Mouse (Mus musculus) hindbrain, embryonic 10.5 days (tissue): ENCODE measurements around the gene Pde8a. TPM values are rescaled to one million over a fixed set of nuclear protein-coding genes. Genes with fewer than 3 reads are reported as not detected.
A peak's percentile ranks its signal among the peaks of the same experiment; 100 is the strongest.

Experiments
- DNase-seq: peaks from one replicate; pipeline ENCODE4 v3.0.0-alpha.2; 2017; ENCODE audit warnings: low spot score
- H3K27ac ChIP-seq: fragments of 300-500 bp; sonication (generic); 2 replicates; pipeline ENCODE4 v1.5.1; 2016; ENCODE audit warnings: mild to moderate bottlenecking, moderate library complexity
- H3K27me3 ChIP-seq: fragments of 300-500 bp; sonication (generic); 2 replicates; pipeline ENCODE4 v1.6.1; 2016; ENCODE audit warnings: mild to moderate bottlenecking; ENCODE audit not compliant: poor library complexity, insufficient read depth, severe bottlenecking
- H3K36me3 ChIP-seq: fragments of 300-500 bp; sonication (generic); 2 replicates; pipeline ENCODE4 v1.6.1; 2016; ENCODE audit warnings: mild to moderate bottlenecking, moderate library complexity
- H3K4me1 ChIP-seq: fragments of 300-500 bp; sonication (generic); replicated peaks from 2 replicates; pipeline ENCODE4 v1.6.1; 2016; ENCODE audit warnings: mild to moderate bottlenecking
- H3K4me3 ChIP-seq: fragments of 300-500 bp; sonication (generic); 2 replicates; pipeline ENCODE4 v1.5.1; 2016; ENCODE audit warnings: mild to moderate bottlenecking, moderate library complexity
- H3K9me3 ChIP-seq: fragments of 300-500 bp; sonication (generic); 2 replicates; pipeline ENCODE4 v1.6.1; 2016; ENCODE audit warnings: mild to moderate bottlenecking, moderate library complexity
- WGBS: fragments of 180-500 bp; shearing (Covaris S2); methylation state at CpG from one replicate; pipeline ENCODE4 v1.1.7; 2016; 5-methylcytosine and 5-hydroxymethylcytosine counted together
- polyA plus RNA-seq: library from polyadenylated mRNA; unstranded; fragments of >200 nt; fragmentation: Nextera tagmentation; extraction: Ambion mirVana; gene quantifications from 2 replicates; pipeline ENCODE4 v1.2.1, GENCODE M21; 2016

Pde8a gene
- polyA plus RNA-seq, 1 experiment from 2014 or later = 2.4 TPM

- DNase-seq = no peak
- H3K27ac ChIP-seq = no peak overlapping the region
- H3K4me1 ChIP-seq = peaks cover 15% of the 10 kb centered on the region
- 62% methylated on average over 7 of the region's 7 CpGs for WGBS
- no peak overlapping the region for H3K4me3 ChIP-seq
- no peaks in the 10 kb centered on the region for H3K9me3 ChIP-seq
- no peaks in the 10 kb centered on the region for H3K27me3 ChIP-seq
- H3K36me3 ChIP-seq = peaks cover 10% of the 10 kb centered on the region
Measured at GRCm38 (mm10) chr7:81348206-81348605, 134.8 kb downstream of the Pde8a start.

DNA sequence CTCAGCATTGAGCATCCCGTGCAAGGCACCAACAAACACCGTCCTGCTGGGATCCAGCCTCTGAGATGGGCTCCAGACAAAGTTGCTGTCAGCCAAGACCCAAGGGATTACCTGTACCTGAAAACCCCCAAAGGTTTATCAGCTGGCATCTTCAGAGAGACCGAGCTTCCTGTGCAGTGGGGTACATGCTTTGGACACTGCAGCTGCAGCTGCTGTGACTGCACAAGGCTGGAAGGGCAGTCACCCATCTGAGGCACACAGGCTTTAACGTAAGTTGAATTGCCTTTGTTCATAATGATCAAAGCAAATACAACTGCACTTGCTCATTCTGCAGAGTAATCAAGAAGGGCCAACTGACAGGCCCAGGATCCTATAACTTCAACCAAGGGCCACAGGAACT, 138.4 kb downstream of the Pde8a start:
- 81% methylated on average over 4 of the region's 4 CpGs for WGBS
- Histone ChIP-seq H3K4me3 (no peak overlapping the region), H3K9me3 (no peaks in the 10 kb centered on the region), H3K36me3 (no peaks in the 10 kb centered on the region), H3K27ac (no peak overlapping the region), H3K4me1 (no peaks in the 10 kb centered on the region), H3K27me3 (no peaks in the 10 kb centered on the region)
- DNase-seq = no peak

DNA sequence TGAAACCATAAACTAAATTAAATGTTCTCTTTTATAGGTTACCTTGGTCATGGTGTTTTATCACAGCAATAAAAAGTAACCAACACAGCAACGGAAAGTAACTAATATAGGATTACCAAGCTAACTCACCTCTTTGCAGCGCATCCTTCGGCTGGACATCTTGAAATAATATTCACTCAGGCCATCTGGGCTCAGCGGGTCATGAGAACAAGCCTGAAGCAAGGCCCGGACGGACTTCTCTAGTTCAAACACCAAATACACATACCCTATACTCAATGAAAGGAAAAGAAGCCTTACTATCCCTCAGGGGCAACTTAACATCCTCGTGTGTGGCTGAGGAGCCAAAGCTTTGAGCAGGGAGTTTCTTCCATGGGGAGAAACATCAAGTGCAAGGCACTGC, 142.3 kb downstream of the Pde8a start:
- H3K36me3 ChIP-seq = no peaks in the 10 kb centered on the region
- DNase-seq = no peak
- 0 out of 2 replicates have a peak, but pooled peaks cover 2% of the 10 kb centered on the region for H3K27me3 ChIP-seq
- H3K4me1 ChIP-seq = no peaks in the 10 kb centered on the region
- no peak overlapping the region for H3K27ac ChIP-seq
- H3K9me3 ChIP-seq = no peaks in the 10 kb centered on the region
- no peak overlapping the region for H3K4me3 ChIP-seq
- 81% methylated on average over 7 of the region's 7 CpGs for WGBS

- Histone ChIP-seq H3K27ac (no peak overlapping the region), H3K27me3 (0 out of 2 replicates have a peak, but pooled peaks cover 2% of the 10 kb centered on the region), H3K36me3 (no peaks in the 10 kb centered on the region), H3K4me3 (no peak overlapping the region), H3K9me3 (no peaks in the 10 kb centered on the region), H3K4me1 (no peaks in the 10 kb centered on the region)
- DNase-seq = no peak
- 79% methylated on average over 1 of the region's 1 CpGs for WGBS
Measured at GRCm38 (mm10) chr7:81356360-81356759, 143.0 kb downstream of the Pde8a start.

GRCm38 (mm10) chr7:81356975-81357374, 143.6 kb downstream of the Pde8a start:
- Histone ChIP-seq H3K27me3 (0 out of 2 replicates have a peak, but pooled peaks cover 2% of the 10 kb centered on the region), H3K4me1 (no peaks in the 10 kb centered on the region), H3K36me3 (no peaks in the 10 kb centered on the region), H3K9me3 (no peaks in the 10 kb centered on the region), H3K4me3 (no peak overlapping the region), H3K27ac (no peak overlapping the region)
- no peak for DNase-seq
- whole genome bisulfite sequencing = 81% methylated on average over 7 of the region's 7 CpGs

- Histone ChIP-seq H3K9me3 (no peaks in the 10 kb centered on the region), H3K27me3 (peaks cover 13% of the 10 kb centered on the region), H3K4me1 (peaks cover 12% of the 10 kb centered on the region), H3K27ac (no peak overlapping the region), H3K36me3 (no peaks in the 10 kb centered on the region), H3K4me3 (no peak overlapping the region)
- no peak for DNase-seq
- 80% methylated on average over 3 of the region's 3 CpGs for WGBS
Measured at GRCm38 (mm10) chr7:81367946-81368345, 154.6 kb downstream of the Pde8a start.

DNA sequence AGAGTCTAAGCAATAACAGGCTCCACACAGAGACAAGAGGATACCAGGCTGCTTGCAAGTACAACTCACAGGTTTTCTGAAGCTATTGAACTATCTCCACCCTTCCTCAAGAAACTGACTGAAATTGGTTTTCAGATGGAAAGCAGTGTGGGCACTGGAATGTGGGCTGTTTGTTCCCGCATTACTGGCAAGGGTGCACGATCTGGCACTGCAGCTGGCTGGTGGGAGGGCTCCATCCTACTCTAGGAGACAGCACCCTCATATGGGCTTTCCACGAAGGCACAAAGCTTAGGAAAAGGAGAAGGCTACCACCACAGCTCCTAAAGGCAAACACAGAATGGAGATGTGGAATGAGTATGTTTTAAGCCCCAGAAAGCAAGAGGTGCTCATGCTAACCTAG, 156.3 kb downstream of the Pde8a start:
- Histone ChIP-seq H3K27me3 (peaks cover 15% of the 10 kb centered on the region), H3K36me3 (no peaks in the 10 kb centered on the region), H3K27ac (no peak overlapping the region), H3K9me3 (no peaks in the 10 kb centered on the region), H3K4me3 (no peak overlapping the region), H3K4me1 (peaks cover 12% of the 10 kb centered on the region)
- WGBS = 68% methylated on average over 3 of the region's 3 CpGs
- no peak for DNase-seq

- no peak for DNase-seq
- peaks cover 12% of the 10 kb centered on the region for H3K4me1 ChIP-seq
- 17% methylated on average over 5 of the region's 5 CpGs for WGBS
- H3K27ac ChIP-seq = no peak overlapping the region
- peak overlapping the region; percentile 40; the same call in 1 of the 2 replicates for H3K4me3 ChIP-seq
- H3K36me3 ChIP-seq = no peaks in the 10 kb centered on the region
- no peaks in the 10 kb centered on the region for H3K9me3 ChIP-seq
- H3K27me3 ChIP-seq = peaks cover 15% of the 10 kb centered on the region
Measured at GRCm38 (mm10) chr7:81371811-81372210, 158.4 kb downstream of the Pde8a start.

DNA sequence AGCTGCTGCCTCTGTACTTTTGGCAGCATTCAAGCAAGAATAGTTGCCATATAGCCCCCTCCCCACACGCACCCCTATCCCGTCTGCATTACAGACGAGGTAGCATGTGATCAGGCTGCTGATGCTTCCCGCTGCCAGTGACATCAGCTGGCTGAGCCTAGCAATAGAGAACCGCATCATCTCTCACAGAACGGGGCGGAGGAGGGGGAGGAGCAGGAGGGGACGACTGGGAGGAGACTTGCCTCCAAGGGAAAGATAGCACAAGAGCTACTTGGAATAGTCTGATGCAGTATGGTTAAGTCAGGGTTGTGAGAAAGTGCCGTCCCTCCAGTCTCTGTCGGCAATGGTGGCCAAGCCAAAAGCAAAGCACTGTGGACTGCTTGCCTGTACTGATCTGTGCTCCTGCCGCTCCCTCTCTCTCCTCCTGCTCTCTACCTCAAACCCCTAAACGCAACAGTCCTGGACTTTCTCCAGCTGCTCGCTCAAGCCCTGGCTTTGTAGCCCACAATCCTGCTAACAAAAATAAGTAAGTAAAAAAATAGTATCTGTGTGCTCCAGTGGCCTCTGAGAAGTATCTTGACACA, 159.0 kb downstream of the Pde8a start:
- DNase-seq = peak; percentile 58
- H3K4me1 ChIP-seq = peaks cover 12% of the 10 kb centered on the region
- peaks cover 15% of the 10 kb centered on the region for H3K27me3 ChIP-seq
- 9% methylated on average over 13 of the region's 13 CpGs for WGBS
- H3K9me3 ChIP-seq = no peaks in the 10 kb centered on the region
- H3K27ac ChIP-seq = 0 out of 2 replicates have a peak overlapping the region, but pooled peaks have one; percentile 40
- H3K4me3 ChIP-seq = peak overlapping the region; percentile 40
- no peaks in the 10 kb centered on the region for H3K36me3 ChIP-seq

DNA sequence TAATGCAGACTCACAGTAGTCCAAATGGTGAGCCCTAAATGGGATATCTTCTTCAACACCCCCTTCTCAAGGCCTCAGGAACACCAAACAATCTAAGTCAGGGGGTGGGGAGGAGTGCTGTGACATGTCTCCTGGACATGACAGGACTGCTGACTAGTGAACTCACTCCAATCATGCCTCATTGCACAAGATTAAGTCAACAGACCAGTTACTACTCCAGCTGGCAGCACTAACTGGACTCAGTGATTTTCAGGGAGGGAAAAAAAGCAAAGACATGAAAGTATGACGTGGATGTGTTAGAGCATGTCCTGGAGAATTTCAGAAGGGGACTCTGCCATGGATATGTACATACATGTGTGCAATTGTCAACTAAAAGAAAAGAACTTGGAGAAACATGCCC, 166.0 kb downstream of the Pde8a start:
- 73% methylated on average over 1 of the region's 1 CpGs for WGBS
- no peak overlapping the region for H3K27ac ChIP-seq
- DNase-seq = no peak
- no peaks in the 10 kb centered on the region for H3K36me3 ChIP-seq
- H3K9me3 ChIP-seq = no peaks in the 10 kb centered on the region
- no peaks in the 10 kb centered on the region for H3K27me3 ChIP-seq
- no peak overlapping the region for H3K4me3 ChIP-seq
- no peaks in the 10 kb centered on the region for H3K4me1 ChIP-seq

Other genes starting within 250 kb of the Pde8a start
- 11.8 and 16.2 TPM in 2 replicates for gene Zfp592, start 219.9 kb upstream of the Pde8a start, polyA plus RNA-seq
- gene Alpk3, start 156.0 kb upstream of the Pde8a start, polyA plus RNA-seq = 0.04 and 0.07 TPM in 2 replicates
- not detected in 2 replicates for gene Slc28a1, start 98.8 kb upstream of the Pde8a start, polyA plus RNA-seq
- gene Rps17, start 131.7 kb downstream of the Pde8a start, polyA plus RNA-seq = 1,093 and 1,176 TPM in 2 replicates
- gene Cpeb1, start 241.9 kb downstream of the Pde8a start, polyA plus RNA-seq = 1.3 and 1.9 TPM in 2 replicates